Mouse (Mus musculus) monocyte, adult 2 months (primary cell): ENCODE measurements around the gene Tmem200b.
A peak's percentile ranks its signal among the peaks of the same experiment; 100 is the strongest.

Source experiments
- DNase-seq, 2 experiments: peaks; one replicate each; pipeline ENCODE4 v3.0.0; 2022; ENCODE audit warnings: low spot score in 2 of 2, low read depth in 1 of 2

The Tmem200b gene

DNA sequence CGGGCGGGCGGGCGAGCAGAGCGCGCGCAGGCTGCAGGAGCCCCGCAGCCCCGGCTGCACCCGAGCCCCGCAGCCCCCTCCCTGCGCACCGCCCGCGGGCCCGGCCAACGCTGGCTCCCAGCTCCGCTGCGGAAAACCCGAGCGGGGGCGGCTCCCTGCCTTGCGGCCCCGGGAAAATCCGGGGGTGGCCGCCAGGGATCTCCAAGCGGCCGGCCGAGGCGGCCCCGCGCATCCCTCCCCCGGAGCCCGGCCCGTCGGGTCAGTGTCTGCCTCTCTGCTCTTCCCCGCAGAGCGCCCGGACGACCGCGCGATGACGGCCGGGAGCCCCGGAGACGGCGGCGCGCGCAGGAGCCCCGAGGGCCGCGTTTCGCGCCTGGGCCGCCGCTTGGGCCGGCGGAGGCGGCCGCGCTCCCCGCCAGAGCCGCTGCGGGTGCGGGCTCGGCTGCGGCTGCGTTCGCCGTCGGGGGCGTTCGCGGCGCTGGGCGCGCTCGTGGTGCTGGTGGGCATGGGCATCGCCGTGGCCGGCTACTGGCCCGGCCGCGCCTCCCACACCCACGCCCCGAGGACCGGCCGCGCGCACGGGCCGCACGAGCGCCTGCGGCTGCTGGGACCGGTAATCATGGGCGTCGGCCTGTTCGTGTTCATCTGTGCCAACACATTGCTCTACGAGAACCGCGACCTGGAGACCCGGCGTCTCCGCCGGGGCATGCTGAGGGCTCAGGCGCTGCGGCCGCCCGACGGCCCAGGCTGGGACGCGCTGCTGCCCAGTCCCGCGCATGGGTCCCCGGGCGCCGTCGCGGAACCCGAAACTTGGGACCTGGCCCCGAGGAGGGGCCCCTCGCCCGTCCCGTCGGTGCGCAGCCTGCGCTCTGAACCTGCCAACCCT is at the start of gene Tmem200b:
Tmem200b (plus strand) TSS at position 311 of the 886 bp plus-strand sequence.
- no peak for DNase-seq

DNA sequence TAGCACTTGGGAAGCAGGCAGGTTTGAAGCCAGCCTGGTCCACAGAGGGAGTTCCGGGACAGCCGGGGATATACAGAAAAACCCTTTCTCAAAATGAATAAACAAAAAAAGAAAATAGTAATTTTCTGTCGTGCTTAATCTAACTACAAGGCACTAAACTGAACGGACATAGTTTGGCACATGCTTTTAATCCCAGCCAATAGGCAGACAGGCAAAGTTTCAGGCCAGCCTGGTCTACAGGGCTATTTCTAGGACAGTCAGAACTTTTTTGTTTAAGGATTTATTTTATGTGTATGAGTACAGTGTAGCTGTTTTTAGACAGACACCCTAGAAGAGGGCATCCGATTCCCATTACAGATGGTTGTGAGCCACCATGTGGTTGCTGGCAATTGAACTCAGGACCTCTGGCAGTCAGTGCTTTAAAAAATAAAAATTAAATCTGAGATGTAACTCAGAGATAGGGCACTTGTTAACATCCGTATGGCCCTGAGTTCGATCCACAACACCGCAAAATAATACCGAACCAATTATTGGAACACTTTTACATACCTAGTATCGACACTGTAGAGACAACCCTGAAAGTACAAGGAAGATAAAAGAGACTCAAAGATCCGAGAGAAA is 48.8 kb upstream of the Tmem200b start:
- no peak for DNase-seq

DNA sequence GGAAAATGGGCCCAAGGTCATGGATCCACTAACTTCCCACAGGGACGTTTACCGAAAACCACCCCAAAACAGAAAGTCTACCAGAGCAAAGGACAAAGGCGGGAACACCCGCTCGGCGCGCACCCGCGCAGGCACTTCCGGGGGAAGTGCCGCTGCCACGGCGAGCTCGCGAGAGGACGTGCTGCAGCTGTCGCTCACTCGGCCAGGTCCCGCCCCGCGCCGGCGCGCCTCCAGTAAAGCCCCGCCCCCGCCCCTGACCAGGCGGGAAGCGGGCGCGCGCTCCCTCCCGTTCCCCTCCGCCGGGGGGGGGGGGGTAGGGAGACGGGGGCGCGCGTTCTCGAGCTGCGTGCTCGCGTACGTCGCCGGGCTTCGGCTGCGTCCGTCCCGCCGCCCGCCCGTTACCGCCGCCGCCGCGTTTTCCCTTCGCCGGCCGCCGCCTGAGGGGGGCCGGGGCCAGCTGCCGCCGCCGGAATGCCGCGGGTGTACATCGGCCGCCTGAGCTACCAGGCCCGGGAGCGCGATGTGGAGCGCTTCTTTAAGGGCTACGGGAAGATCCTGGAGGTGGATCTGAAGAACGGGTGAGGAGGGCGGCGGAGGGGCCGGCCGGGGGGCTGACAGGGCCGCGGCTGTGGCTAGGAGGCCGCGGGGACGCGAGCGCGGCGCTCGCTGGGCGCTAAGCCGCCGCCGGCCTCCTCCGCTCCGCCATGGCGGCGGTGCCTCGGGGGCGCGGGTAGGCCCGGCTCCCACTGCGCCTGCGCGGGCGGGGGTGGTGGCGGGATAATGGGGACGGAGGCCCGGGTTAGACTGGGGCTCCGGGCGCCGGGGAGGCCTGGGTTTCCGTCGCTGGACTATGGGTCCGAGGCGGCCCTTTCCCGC is 48.0 kb upstream of the Tmem200b start, which contains the start of gene Srsf4:
Srsf4 (plus strand) TSS at position 325 of the 876 bp plus-strand sequence.
- DNase-seq: peak; percentile 71 to 83

DNA sequence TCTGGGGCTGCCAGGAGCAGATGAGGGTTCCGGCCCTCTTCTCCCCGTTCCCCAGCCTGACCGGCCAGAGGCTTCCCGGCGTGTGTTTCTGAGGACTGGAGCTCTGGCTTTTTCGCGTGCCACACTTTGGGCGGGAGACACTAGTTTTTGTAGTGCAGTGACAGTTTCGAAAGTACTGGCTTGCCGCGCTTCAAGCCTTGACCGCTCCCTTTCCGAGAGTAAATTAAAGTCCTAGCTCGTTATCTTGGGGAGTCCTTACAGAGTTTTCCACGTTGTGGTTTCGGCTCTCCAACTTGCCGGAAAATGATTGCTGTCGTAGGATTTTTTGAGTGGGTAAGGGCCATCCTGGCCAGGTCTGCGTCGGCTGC is 47.4 kb upstream of the Tmem200b start:
- DNase-seq: no peak

DNA sequence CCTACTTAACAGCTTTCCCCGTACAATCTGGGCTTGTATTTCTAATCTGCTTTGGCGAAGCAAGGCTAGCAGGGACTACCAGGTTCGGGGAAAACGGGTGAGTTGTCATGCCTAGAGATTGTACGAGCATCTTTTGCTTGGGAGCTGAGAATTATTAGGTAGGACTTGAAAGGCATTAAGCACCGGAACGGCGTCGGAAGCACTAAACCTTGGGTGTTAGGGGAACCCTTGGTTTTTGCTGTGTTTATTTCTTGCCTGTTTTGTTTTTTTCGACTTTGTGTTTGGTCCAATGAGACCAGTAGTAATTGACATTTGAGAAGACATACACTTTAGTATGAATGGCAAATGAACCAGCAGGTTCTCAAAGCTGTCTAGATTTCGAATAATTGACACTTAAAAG is 47.0 kb upstream of the Tmem200b start:
- no peak for DNase-seq

DNA sequence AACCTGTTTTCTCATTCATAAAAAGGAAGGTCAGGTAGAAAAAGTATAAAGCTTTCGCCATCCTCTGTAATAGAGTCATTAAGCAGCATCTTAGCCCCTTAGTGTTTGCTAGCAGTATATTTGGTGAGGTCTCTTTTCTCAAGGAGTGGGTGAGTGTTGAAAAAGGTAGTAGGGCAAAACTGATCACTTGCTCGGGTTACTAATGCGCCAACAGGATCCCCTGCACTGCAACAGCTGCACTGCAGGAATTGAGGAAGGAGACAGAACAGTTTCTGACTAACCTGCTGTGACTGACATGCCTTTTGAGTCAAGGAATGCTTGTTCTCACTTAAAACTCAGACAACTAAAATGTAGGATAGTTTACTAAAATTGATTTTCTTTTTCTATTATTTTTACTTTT is 46.3 kb upstream of the Tmem200b start:
- DNase-seq: no peak

DNA sequence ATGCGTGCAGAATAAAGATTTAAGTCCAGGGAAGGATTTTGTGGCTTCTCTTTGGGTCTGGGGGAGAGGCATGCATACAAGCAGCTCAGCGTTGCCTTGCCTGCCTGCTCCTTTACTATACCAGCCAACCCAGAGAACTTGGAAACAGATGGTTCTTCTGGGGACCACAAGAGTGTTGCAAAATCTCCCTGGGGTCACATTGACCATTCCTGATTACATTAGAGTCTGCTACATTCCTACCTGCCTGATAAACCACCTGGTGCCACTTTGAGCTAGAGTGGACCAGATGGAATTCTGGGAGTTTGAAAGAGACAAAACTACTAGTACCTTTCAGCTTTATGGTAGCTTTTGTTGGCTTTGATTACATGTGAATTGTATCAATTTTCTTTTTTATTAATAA is 44.7 kb upstream of the Tmem200b start:
- no peak for DNase-seq

DNA sequence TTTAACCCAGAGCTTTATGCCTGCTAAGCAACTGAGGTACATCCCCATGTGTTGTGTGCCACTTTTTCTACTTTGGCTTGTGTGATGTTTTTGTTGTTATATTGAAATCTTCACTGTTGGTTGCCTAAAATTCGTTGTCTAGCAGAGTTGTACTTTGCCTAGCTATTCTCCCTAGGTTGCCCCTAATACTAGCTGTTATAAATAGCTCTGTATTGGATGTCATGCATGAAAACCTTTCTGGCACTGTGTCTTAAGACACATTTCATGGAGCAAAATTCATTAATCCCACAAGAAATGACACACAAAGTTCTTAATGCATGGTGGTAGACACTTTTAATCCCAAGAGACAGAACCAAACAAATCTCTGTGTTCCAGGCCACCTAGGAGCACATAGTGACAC is 41.9 kb upstream of the Tmem200b start:
- DNase-seq: no peak

DNA sequence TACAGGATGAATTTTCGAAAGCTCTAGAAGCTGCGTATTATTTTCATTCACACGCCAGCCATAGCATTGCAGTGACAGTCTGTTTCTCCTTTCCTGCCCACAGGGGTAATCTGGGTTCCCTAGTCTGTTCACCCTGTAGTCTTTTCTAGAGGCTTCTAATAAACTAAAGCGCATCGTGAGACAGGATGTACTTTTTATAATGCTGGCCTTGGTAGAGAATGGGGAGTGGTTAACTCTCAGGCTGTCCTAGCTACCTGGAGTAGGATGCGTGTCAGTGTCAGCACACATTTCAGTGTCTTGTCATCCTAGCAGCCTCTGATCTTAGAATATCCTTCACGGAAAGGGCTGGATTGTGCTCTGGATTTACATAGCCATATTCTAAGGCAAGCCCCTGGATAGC is 40.3 kb upstream of the Tmem200b start:
- no peak for DNase-seq

DNA sequence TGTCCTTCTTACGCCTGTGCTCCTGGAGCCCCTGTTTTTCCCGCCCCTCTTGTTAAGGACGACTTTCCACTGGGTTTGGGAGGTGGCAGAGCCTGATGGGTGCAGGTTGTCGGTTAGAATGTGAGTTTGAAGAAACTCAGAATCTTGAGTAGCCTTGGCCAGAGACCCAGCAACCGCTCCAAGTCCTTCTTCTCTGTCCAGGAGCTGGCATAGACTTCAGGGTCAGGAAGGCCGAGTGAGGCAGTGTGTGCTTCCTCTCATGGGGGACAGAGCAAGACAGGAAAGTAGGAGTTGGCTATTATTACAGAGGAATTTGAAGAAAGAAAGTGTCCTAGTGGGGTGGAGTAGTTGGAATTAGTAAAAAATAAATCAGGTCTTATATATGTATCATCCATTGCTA is 38.0 kb upstream of the Tmem200b start:
- DNase-seq: no peak

DNA sequence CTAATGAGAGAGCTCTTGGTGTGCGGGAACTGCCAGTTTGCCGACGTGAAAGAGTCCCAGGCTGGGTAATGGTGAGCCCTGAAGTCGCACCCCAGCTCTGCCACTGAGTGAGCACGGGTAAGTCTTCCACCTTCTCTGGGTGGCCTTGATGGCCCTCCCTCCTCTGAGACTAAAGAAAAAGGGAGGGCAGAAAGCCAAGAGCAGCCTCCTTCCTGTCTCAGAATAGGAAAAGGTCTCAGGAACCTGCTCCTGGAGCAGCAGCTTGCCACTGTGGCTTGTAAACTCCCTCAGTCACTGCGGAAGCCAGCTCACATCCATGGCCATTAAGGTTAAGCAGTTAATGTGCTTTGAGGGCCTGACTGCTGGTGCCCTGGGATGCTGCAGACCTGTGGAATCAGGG is 36.2 kb upstream of the Tmem200b start:
- DNase-seq: no peak

DNA sequence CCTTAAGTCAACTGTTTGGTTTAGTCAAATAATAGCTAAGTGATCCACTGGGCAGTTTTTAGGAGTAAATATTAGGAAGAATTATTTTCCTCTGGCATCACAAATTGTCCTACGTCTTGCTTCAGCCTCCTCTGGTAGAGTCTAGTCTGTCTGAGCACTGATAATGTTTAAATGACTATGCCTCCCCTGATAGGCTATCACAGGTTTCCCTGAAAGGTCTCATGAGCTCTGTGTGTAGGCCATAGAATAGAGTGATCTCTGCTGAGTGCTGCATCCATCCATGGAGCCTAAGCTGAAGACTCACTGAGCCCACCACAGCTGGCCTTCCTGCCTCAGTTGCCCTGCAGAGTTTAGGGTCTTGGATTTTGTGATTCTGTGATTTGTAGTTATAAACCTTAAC is 33.0 kb upstream of the Tmem200b start:
- DNase-seq: no peak

DNA sequence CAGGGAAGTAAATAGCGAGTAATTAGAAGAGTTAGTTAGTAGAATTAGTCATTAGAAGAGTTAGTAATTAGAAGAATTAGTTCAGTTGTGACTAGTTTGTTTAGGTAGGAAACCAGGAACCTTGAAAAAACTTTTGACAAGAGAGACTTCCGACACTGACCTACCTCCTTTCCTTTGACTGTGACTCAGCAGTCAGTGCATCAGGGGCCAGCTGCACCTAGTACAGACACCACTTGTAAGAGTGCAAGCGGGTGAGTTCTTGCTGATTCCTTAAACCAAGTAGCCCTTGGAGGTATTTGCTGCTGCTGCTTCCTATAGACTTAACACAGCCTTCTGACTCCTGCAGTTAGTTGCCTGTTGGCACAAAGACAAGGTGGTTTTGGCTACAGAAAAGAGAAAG is 30.9 kb upstream of the Tmem200b start:
- DNase-seq: no peak

DNA sequence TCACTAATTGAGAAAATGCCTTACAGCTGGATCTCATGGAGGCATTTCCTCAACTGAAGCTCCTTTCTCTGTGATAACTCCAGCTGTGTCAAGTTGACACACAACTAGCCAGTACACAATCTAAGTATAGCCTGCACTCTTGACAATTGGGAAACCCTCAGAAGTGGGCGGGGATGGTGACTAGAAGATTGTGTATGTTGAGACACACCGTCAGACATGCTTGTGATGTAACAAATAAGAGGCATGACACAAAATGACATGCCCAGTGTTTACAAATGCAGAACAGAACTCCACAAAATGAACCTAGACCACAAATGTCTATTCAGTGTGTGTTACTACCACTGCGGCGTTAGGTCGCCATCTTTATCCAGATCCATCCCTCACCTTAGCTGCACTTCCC is 24.5 kb upstream of the Tmem200b start:
- DNase-seq: no peak

DNA sequence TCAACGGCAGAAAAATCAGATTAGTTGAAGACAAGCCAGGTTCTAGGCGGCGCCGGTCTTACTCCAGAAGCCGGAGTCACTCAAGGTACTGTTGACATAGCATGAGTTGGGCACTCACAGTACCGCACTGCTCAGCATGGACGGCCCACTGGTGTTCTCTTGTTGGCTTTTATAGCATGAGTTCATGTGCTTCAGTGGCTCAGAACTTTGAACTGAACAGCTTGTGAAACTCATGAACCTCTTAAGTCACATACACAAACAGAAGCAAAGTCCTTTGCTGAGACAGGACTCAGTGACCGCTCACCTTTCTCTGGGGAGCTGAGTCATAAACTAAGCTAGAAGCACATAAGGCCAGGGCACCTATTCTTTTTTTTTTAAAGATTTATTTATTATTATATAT is 23.8 kb upstream of the Tmem200b start:
- DNase-seq: no peak

DNA sequence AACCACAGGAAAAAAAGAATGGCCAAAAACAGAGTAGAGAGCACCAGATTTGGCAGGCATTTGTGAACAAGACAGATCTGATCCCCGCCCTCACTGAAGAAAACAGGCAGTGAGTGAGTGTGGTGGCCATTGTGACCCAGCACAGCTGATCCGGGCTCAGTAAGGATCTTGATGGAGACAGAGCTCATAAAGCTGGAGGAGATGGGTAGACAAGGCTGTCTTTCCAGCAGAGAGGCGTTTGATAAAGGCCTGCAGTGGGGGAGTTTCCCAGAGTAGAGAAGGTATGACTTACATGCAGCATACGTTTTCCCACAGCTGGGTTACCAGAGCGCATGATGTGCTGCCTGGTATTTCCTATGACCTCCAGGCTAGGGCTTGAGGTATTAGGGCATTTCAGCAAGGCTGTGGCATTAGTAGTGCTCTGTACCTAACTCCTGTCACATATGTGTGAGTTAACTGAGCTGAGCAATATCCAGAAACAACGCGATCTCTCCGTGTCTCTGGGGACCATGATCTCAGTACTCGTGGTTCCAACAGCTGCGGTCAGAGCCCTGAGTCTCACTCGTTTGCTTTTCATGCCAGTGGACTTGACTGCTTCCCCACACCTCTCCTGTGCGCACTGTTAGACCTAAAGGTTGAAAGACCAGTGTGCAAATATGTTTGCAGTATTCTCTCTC is 22.9 kb upstream of the Tmem200b start:
- DNase-seq: no peak

DNA sequence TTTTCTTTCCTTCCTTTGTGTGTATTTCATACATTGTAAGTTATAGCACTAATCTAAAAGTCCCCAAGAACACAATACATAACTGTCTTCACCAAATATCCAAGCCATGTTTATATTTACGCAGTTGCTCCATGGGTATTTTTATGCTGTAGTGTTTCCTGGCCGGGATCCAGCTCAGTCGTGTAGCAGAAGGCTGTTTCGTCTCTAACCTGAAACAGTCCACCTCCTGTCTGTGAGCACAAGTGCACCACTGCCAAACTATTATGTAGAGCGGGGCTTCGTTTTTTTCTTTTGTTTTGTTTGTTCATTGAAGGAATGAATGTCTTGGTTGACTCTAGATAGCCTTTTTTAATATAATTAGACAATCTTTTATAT is 22.4 kb upstream of the Tmem200b start:
- no peak for DNase-seq

DNA sequence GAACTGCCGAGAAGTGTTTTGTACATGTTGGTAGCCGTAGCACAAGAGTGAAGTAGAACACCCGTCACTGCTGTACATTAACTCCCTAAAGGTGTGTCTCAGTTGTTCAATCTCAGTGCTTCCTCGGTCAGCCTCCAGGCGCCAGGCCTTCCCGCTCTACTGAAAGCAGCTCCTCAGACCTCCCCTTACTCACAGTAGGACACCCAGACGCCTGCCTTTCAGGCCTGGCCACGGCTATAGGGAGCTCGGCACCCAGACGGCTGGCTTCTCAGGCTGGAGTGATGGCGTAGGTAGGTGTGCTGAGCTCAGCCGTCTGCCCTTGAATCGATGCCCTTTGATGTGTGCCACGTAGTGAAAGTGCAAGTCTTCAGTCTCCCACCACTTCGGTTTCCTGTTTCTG is 20.5 kb upstream of the Tmem200b start:
- DNase-seq: no peak

DNA sequence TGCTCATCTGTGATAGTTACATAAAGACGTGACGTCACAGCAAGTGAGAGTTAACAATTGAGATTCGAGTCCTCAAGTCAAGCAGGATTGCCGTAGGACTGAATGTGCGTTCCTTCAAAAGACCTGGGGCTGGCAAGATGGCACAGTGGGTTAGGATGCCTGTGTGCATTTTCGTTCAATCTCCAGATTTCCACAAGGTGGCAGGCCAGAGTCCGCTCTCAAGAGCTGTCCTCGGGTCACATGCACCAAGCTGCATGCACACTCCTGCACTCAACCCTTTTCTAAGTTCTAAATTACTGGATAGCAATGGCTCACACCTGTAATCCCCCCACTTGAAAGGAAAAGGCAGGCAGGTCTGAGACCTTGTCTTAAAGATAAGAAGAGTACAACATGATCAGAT is 17.1 kb upstream of the Tmem200b start:
- DNase-seq: no peak

DNA sequence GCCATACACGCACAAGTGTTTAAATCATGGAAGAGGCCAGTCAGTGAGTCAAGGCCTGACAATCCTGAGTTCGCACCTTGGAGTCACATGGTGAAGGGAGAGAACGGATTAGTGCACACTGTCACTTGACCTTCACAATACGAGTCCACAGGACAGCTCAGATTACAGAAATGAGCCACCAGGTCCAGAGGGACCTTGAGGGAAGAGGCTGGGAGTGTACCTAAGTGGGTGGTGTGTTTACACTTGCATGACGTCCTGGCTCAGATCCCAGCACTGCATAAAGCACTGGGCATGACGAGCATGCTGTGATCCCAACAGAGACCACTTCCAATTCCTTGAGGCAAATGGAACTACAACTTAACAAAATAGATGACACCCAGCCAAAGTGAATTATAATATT is 15.1 kb upstream of the Tmem200b start:
- no peak for DNase-seq

DNA sequence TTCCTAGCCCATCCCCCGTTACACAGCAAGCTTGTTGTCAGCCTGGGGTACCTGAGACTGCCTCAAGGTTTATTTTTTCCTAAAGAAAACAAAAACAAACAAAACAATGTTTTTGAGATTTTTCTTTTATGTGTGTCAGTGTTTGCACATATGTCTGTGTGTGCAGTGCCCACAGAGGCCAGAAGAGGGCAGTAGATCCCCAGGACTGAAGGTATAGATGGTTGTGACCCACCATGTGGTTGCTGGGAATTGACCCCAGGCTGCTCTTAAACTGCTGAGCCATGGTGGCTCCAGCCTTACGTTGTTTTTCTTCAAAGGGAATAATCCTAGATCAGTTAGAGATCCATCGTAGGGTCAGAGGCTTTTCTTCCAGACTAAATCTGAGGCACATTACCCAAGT is 13.7 kb upstream of the Tmem200b start:
- DNase-seq: no peak
